Mouse (Mus musculus) cerebellum, adult 2 months (tissue): Measurements from ENCODE around the gene Atf3.

Experiments used
- CTCF ChIP-seq: fragments of 200-500 bp; IDR thresholded peaks from 2 replicates; pipeline ENCODE4 v1.5.1; 2011; ENCODE audit warnings: low read depth, mild to moderate bottlenecking, control low read depth, low read length, moderate library complexity, borderline replicate concordance; ENCODE audit not compliant: insufficient read depth
- POLR2A ChIP-seq: fragments of 200-500 bp; IDR thresholded peaks from 2 replicates; pipeline ENCODE4 v1.6.1; 2011; ENCODE audit warnings: low read length, control low read depth, borderline replicate concordance; ENCODE audit not compliant: insufficient read depth

DNA sequence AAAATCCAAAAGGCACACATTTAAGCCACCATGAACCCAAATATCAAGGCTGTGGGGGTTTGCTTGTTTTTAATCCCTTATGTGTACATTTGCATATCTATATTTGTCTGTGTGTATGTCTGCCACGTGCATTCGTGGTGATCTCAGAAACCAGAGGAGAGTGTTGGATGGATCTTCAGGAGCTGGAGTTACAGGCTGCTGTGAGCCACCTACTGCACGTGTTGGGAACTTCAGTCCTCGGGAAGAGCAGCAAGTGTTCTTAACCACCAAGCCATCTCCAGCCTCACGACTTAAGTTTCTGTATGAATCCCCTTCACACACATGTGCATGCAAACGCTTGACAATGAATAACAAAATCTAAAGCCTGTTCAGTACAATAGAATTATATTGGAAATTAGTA is 45.4 kb downstream of the Atf3 start:
- TF ChIP-seq CTCF = peak; percentile 45; the same call in 1 of the 2 replicates
- TF ChIP-seq POLR2A = no peak
